Mouse (Mus musculus): ENCODE results near the gene Lin28b.

GRCm38 (mm10) chr10:45446215-45446614 is 40.0 kb downstream of the Lin28b start:
- TF ChIP-seq CTCF (IDR thresholded peaks at IDR 0.05; ENCODE audit: low read depth) (no peak), EP300 (optimal IDR thresholded peaks at IDR 0.05) (no peak)

Measured in stomach, postnatal 0 days (tissue).